Mouse (Mus musculus): ENCODE results near the gene Lsm3. TPM values are rescaled to one million over a fixed set of nuclear protein-coding genes. Genes with fewer than 3 reads are reported as not detected.

Gene Lsm3
- polyA plus RNA-seq, 1 experiment, result 25.5 TPM

GRCm38 (mm10) chr6:91489872-91490271 is 25.9 kb upstream of the Lsm3 start:
- H3K36me3 ChIP-seq (ENCODE audit: control insufficient read depth, insufficient read depth, low read length), result peaks cover 2% of the 10 kb centered on the region
- H3K27me3 ChIP-seq (replicated peaks; ENCODE audit: control insufficient read depth, insufficient read depth, low read length), result no peaks in the 10 kb centered on the region
- peaks cover 4% of the 10 kb centered on the region; the same call in 1 of the 2 replicates for H3K4me1 ChIP-seq (ENCODE audit: control insufficient read depth, insufficient read depth, low read length)
- no peak overlapping the region for H3K4me3 ChIP-seq (ENCODE audit: insufficient read depth, low read depth, low read length)
- H3K27ac ChIP-seq (ENCODE audit: insufficient read depth, low read depth, low read length), result no peak overlapping the region
- WGBS, result 88% methylated on average over 10 of the region's 10 CpGs
- TF ChIP-seq CTCF (conservative IDR thresholded peaks at IDR 0.05; ENCODE audit: insufficient read depth, insufficient read length, low read depth, low read length) (no peak), POLR2A (IDR thresholded peaks at IDR 0.05; ENCODE audit: low read depth, low read length) (no peak)
- no peak for DNase-seq

- Histone ChIP-seq H3K27ac (ENCODE audit: insufficient read depth, low read depth, low read length) (no peak overlapping the region), H3K27me3 (replicated peaks; ENCODE audit: control insufficient read depth, insufficient read depth, low read length) (no peaks in the 10 kb centered on the region), H3K4me3 (ENCODE audit: insufficient read depth, low read depth, low read length) (no peak overlapping the region), H3K36me3 (ENCODE audit: control insufficient read depth, insufficient read depth, low read length) (peaks cover 2% of the 10 kb centered on the region), H3K4me1 (ENCODE audit: control insufficient read depth, insufficient read depth, low read length) (peaks cover 4% of the 10 kb centered on the region; the same call in 1 of the 2 replicates)
- WGBS, result 62% methylated on average over 6 of the region's 6 CpGs
- DNase-seq, result no peak
- TF ChIP-seq POLR2A (IDR thresholded peaks at IDR 0.05; ENCODE audit: low read depth, low read length) (no peak), CTCF (conservative IDR thresholded peaks at IDR 0.05; ENCODE audit: insufficient read depth, insufficient read length, low read depth, low read length) (no peak)
Measured at GRCm38 (mm10) chr6:91491004-91491403, 24.7 kb upstream of the Lsm3 start.

- TF ChIP-seq POLR2A (IDR thresholded peaks at IDR 0.05; ENCODE audit: low read depth, low read length) (no peak), CTCF (conservative IDR thresholded peaks at IDR 0.05; ENCODE audit: insufficient read depth, insufficient read length, low read depth, low read length) (no peak)
- peaks cover 2% of the 10 kb centered on the region for H3K36me3 ChIP-seq (ENCODE audit: control insufficient read depth, insufficient read depth, low read length)
- H3K4me3 ChIP-seq (ENCODE audit: insufficient read depth, low read depth, low read length), result no peak overlapping the region
- WGBS, result 83% methylated on average over 10 of the region's 10 CpGs
- H3K27ac ChIP-seq (ENCODE audit: insufficient read depth, low read depth, low read length), result no peak overlapping the region
- H3K4me1 ChIP-seq (ENCODE audit: control insufficient read depth, insufficient read depth, low read length), result peaks cover 4% of the 10 kb centered on the region; the same call in 1 of the 2 replicates
- DNase-seq, result no peak
- H3K27me3 ChIP-seq (replicated peaks; ENCODE audit: control insufficient read depth, insufficient read depth, low read length), result no peaks in the 10 kb centered on the region
Measured at GRCm38 (mm10) chr6:91493053-91493452, 22.7 kb upstream of the Lsm3 start.

GRCm38 (mm10) chr6:91494526-91494925 is 21.2 kb upstream of the Lsm3 start:
- no peak for TF ChIP-seq POLR2A (IDR thresholded peaks at IDR 0.05; ENCODE audit: low read depth, low read length)
- no peak for TF ChIP-seq CTCF (conservative IDR thresholded peaks at IDR 0.05; ENCODE audit: insufficient read depth, insufficient read length, low read depth, low read length)
- no peaks in the 10 kb centered on the region for H3K27me3 ChIP-seq (replicated peaks; ENCODE audit: control insufficient read depth, insufficient read depth, low read length)
- H3K27ac ChIP-seq (ENCODE audit: insufficient read depth, low read depth, low read length), result no peak overlapping the region
- no peak overlapping the region for H3K4me3 ChIP-seq (ENCODE audit: insufficient read depth, low read depth, low read length)
- WGBS, result 63% methylated on average over 8 of the region's 8 CpGs
- H3K36me3 ChIP-seq (ENCODE audit: control insufficient read depth, insufficient read depth, low read length), result peaks cover 2% of the 10 kb centered on the region
- H3K4me1 ChIP-seq (ENCODE audit: control insufficient read depth, insufficient read depth, low read length), result peaks cover 4% of the 10 kb centered on the region; the same call in 1 of the 2 replicates
- peak; percentile 51 for DNase-seq

GRCm38 (mm10) chr6:91503302-91503701 is 12.4 kb upstream of the Lsm3 start:
- H3K4me3 ChIP-seq (ENCODE audit: insufficient read depth, low read depth, low read length), result no peak overlapping the region
- H3K4me1 ChIP-seq (ENCODE audit: control insufficient read depth, insufficient read depth, low read length), result no peaks in the 10 kb centered on the region
- H3K27ac ChIP-seq (ENCODE audit: insufficient read depth, low read depth, low read length), result no peak overlapping the region
- WGBS, result 97% methylated on average over 1 of the region's 1 CpGs
- DNase-seq, result no peak
- TF ChIP-seq POLR2A (IDR thresholded peaks at IDR 0.05; ENCODE audit: low read depth, low read length), result no peak
- TF ChIP-seq CTCF (conservative IDR thresholded peaks at IDR 0.05; ENCODE audit: insufficient read depth, insufficient read length, low read depth, low read length), result no peak
- H3K27me3 ChIP-seq (replicated peaks; ENCODE audit: control insufficient read depth, insufficient read depth, low read length), result no peaks in the 10 kb centered on the region
- peaks cover 5% of the 10 kb centered on the region for H3K36me3 ChIP-seq (ENCODE audit: control insufficient read depth, insufficient read depth, low read length)

- WGBS, result 90% methylated on average over 5 of the region's 5 CpGs
- Histone ChIP-seq H3K4me1 (ENCODE audit: control insufficient read depth, insufficient read depth, low read length) (no peaks in the 10 kb centered on the region), H3K27me3 (replicated peaks; ENCODE audit: control insufficient read depth, insufficient read depth, low read length) (no peaks in the 10 kb centered on the region), H3K27ac (ENCODE audit: insufficient read depth, low read depth, low read length) (no peak overlapping the region), H3K4me3 (ENCODE audit: insufficient read depth, low read depth, low read length) (no peak overlapping the region), H3K36me3 (ENCODE audit: control insufficient read depth, insufficient read depth, low read length) (peaks cover 2% of the 10 kb centered on the region)
- DNase-seq, result no peak
- TF ChIP-seq CTCF (conservative IDR thresholded peaks at IDR 0.05; ENCODE audit: insufficient read depth, insufficient read length, low read depth, low read length) (no peak), POLR2A (IDR thresholded peaks at IDR 0.05; ENCODE audit: low read depth, low read length) (no peak)
Measured at GRCm38 (mm10) chr6:91506036-91506435, 9.7 kb upstream of the Lsm3 start.

- Histone ChIP-seq H3K27me3 (replicated peaks; ENCODE audit: control insufficient read depth, insufficient read depth, low read length) (no peaks in the 10 kb centered on the region), H3K36me3 (ENCODE audit: control insufficient read depth, insufficient read depth, low read length) (peaks cover 2% of the 10 kb centered on the region), H3K27ac (ENCODE audit: insufficient read depth, low read depth, low read length) (no peak overlapping the region), H3K4me1 (ENCODE audit: control insufficient read depth, insufficient read depth, low read length) (no peaks in the 10 kb centered on the region), H3K4me3 (ENCODE audit: insufficient read depth, low read depth, low read length) (no peak overlapping the region)
- no peak for DNase-seq
- 85% methylated on average over 3 of the region's 3 CpGs for WGBS
- TF ChIP-seq CTCF (conservative IDR thresholded peaks at IDR 0.05; ENCODE audit: insufficient read depth, insufficient read length, low read depth, low read length), result no peak
- TF ChIP-seq POLR2A (IDR thresholded peaks at IDR 0.05; ENCODE audit: low read depth, low read length), result no peak
Measured at GRCm38 (mm10) chr6:91508041-91508440, 7.7 kb upstream of the Lsm3 start.
